Mouse (Mus musculus): ENCODE data around the gene Ly6g6e. TPM values are rescaled to one million over a fixed set of nuclear protein-coding genes. Genes with fewer than 3 reads are reported as not detected.

The Ly6g6e gene
- polyA plus RNA-seq, 1 experiment from 2014 or later = 0.18 TPM

- Histone ChIP-seq H3K27ac (no peak overlapping the region), H3K9me3 (no peaks in the 10 kb centered on the region), H3K4me1 (peaks cover 25% of the 10 kb centered on the region), H3K27me3 (ENCODE audit: insufficient read depth, poor library complexity, severe bottlenecking) (peaks cover 64% of the 10 kb centered on the region), H3K4me3 (no peak overlapping the region), H3K36me3 (0 out of 2 replicates have a peak, but pooled peaks cover under 1% of the 10 kb centered on the region)
- DNase-seq (ENCODE audit: low spot score) = no peak
- 77% methylated on average over 17 of the region's 17 CpGs for WGBS
These were observed 8.3 kb upstream of the Ly6g6e start for GRCm38 (mm10) chr17:35068213-35068914.

GRCm38 (mm10) chr17:35070556-35071229 is 6.0 kb upstream of the Ly6g6e start:
- H3K9me3 ChIP-seq = no peaks in the 10 kb centered on the region
- H3K4me1 ChIP-seq = peaks cover 14% of the 10 kb centered on the region
- 43% methylated on average over 6 of the region's 6 CpGs for WGBS
- DNase-seq (ENCODE audit: low spot score) = no peak
- H3K36me3 ChIP-seq = no peaks in the 10 kb centered on the region
- no peak overlapping the region for H3K27ac ChIP-seq
- H3K27me3 ChIP-seq (ENCODE audit: insufficient read depth, poor library complexity, severe bottlenecking) = peaks cover 49% of the 10 kb centered on the region
- no peak overlapping the region for H3K4me3 ChIP-seq

GRCm38 (mm10) chr17:35071454-35071853 is 5.2 kb upstream of the Ly6g6e start:
- Histone ChIP-seq H3K27ac (no peak overlapping the region), H3K27me3 (ENCODE audit: insufficient read depth, poor library complexity, severe bottlenecking) (peaks cover 41% of the 10 kb centered on the region), H3K9me3 (no peaks in the 10 kb centered on the region), H3K4me3 (no peak overlapping the region), H3K4me1 (peaks cover 15% of the 10 kb centered on the region), H3K36me3 (no peaks in the 10 kb centered on the region)
- DNase-seq (ENCODE audit: low spot score) = no peak
- WGBS = 75% methylated on average over 9 of the region's 9 CpGs

- H3K27me3 ChIP-seq (ENCODE audit: insufficient read depth, poor library complexity, severe bottlenecking) = peaks cover 21% of the 10 kb centered on the region
- no peaks in the 10 kb centered on the region for H3K9me3 ChIP-seq
- peaks cover 34% of the 10 kb centered on the region for H3K4me1 ChIP-seq
- 0 out of 2 replicates have a peak overlapping the region, but pooled peaks have one; percentile 29 for H3K27ac ChIP-seq
- WGBS = 48% methylated on average over 17 of the region's 17 CpGs
- no peaks in the 10 kb centered on the region for H3K36me3 ChIP-seq
- no peak for DNase-seq (ENCODE audit: low spot score)
- H3K4me3 ChIP-seq = 0 out of 2 replicates have a peak overlapping the region, but pooled peaks have one; percentile 3
These were observed 2.6 kb upstream of the Ly6g6e start for GRCm38 (mm10) chr17:35074097-35074496.

GRCm38 (mm10) chr17:35077285-35077684 is 583 bp downstream of the Ly6g6e start:
- no peak for DNase-seq (ENCODE audit: low spot score)
- H3K4me3 ChIP-seq = peak overlapping the region; percentile 52
- H3K36me3 ChIP-seq = no peaks in the 10 kb centered on the region
- H3K4me1 ChIP-seq = peaks cover 50% of the 10 kb centered on the region
- H3K27ac ChIP-seq = peak overlapping the region; percentile 78
- H3K9me3 ChIP-seq = no peaks in the 10 kb centered on the region
- 31% methylated on average over 2 of the region's 2 CpGs for WGBS
- H3K27me3 ChIP-seq (ENCODE audit: insufficient read depth, poor library complexity, severe bottlenecking) = peaks cover 18% of the 10 kb centered on the region

- peak; percentile 84 for DNase-seq (ENCODE audit: low spot score)
- Histone ChIP-seq H3K27me3 (ENCODE audit: insufficient read depth, poor library complexity, severe bottlenecking) (peaks cover 18% of the 10 kb centered on the region), H3K9me3 (no peaks in the 10 kb centered on the region), H3K4me3 (peak within 1 kb of the TSS; percentile 52), H3K27ac (peak within 1 kb of the TSS; percentile 78), H3K36me3 (no peaks in the 10 kb centered on the region), H3K4me1 (peaks cover 50% of the 10 kb centered on the region)
- 16% methylated on average over 14 of the region's 14 CpGs for WGBS
These were observed 1.1 kb downstream of the Ly6g6e start, which contains the start of gene Ly6g6d for GRCm38 (mm10) chr17:35077786-35078233. TSS of gene Ly6g6d (minus strand) at chr17:35078065.

- H3K4me3 ChIP-seq = peak overlapping the region; percentile 37; the same call in 1 of the 2 replicates
- H3K4me1 ChIP-seq = peaks cover 43% of the 10 kb centered on the region
- no peaks in the 10 kb centered on the region for H3K9me3 ChIP-seq
- 11% methylated on average over 9 of the region's 9 CpGs for WGBS
- no peaks in the 10 kb centered on the region for H3K36me3 ChIP-seq
- peak; percentile 86 for DNase-seq (ENCODE audit: low spot score)
- peaks cover 11% of the 10 kb centered on the region for H3K27me3 ChIP-seq (ENCODE audit: insufficient read depth, poor library complexity, severe bottlenecking)
- H3K27ac ChIP-seq = peak overlapping the region; percentile 6; the same call in 1 of the 2 replicates
These were observed 3.1 kb downstream of the Ly6g6e start for GRCm38 (mm10) chr17:35079778-35080177.

GRCm38 (mm10) chr17:35080248-35080647 is 3.5 kb downstream of the Ly6g6e start:
- peak overlapping the region; percentile 37; the same call in 1 of the 2 replicates for H3K4me3 ChIP-seq
- WGBS = 40% methylated on average over 6 of the region's 6 CpGs
- DNase-seq (ENCODE audit: low spot score) = no peak

GRCm38 (mm10) chr17:35080710-35081109 is 4.0 kb downstream of the Ly6g6e start:
- no peak overlapping the region for H3K27ac ChIP-seq
- H3K4me1 ChIP-seq = peaks cover 43% of the 10 kb centered on the region
- H3K9me3 ChIP-seq = no peaks in the 10 kb centered on the region
- no peak overlapping the region for H3K4me3 ChIP-seq
- H3K27me3 ChIP-seq (ENCODE audit: insufficient read depth, poor library complexity, severe bottlenecking) = peaks cover 11% of the 10 kb centered on the region
- no peak for DNase-seq (ENCODE audit: low spot score)
- WGBS = 78% methylated on average over 4 of the region's 4 CpGs
- no peaks in the 10 kb centered on the region for H3K36me3 ChIP-seq

More at GRCm38 (mm10) chr17:35080248-35080647, 3.5 kb downstream of the Ly6g6e start:
- H3K27ac ChIP-seq = peak overlapping the region; percentile 6; the same call in 1 of the 2 replicates
- peaks cover 43% of the 10 kb centered on the region for H3K4me1 ChIP-seq
- peaks cover 11% of the 10 kb centered on the region for H3K27me3 ChIP-seq (ENCODE audit: insufficient read depth, poor library complexity, severe bottlenecking)
- H3K36me3 ChIP-seq = no peaks in the 10 kb centered on the region
- H3K9me3 ChIP-seq = no peaks in the 10 kb centered on the region

GRCm38 (mm10) chr17:35082841-35083576 is 6.3 kb downstream of the Ly6g6e start:
- DNase-seq (ENCODE audit: low spot score) = no peak
- Histone ChIP-seq H3K4me3 (no peak overlapping the region), H3K36me3 (no peaks in the 10 kb centered on the region), H3K9me3 (no peaks in the 10 kb centered on the region), H3K27me3 (ENCODE audit: insufficient read depth, poor library complexity, severe bottlenecking) (peaks cover 4% of the 10 kb centered on the region), H3K4me1 (peaks cover 22% of the 10 kb centered on the region), H3K27ac (no peak overlapping the region)
- WGBS = 81% methylated on average over 16 of the region's 16 CpGs

GRCm38 (mm10) chr17:35083929-35084497 is 7.3 kb downstream of the Ly6g6e start:
- peaks cover 4% of the 10 kb centered on the region for H3K27me3 ChIP-seq (ENCODE audit: insufficient read depth, poor library complexity, severe bottlenecking)
- no peaks in the 10 kb centered on the region for H3K36me3 ChIP-seq
- no peak overlapping the region for H3K4me3 ChIP-seq
- WGBS = 64% methylated on average over 3 of the region's 3 CpGs
- no peak for DNase-seq (ENCODE audit: low spot score)
- H3K4me1 ChIP-seq = peaks cover 19% of the 10 kb centered on the region
- no peak overlapping the region for H3K27ac ChIP-seq
- H3K9me3 ChIP-seq = no peaks in the 10 kb centered on the region

- Histone ChIP-seq H3K4me3 (no peak within 1 kb of the TSS), H3K27me3 (ENCODE audit: insufficient read depth, poor library complexity, severe bottlenecking) (peaks cover 4% of the 10 kb centered on the region), H3K36me3 (no peaks in the 10 kb centered on the region), H3K4me1 (peaks cover 17% of the 10 kb centered on the region), H3K9me3 (no peaks in the 10 kb centered on the region), H3K27ac (no peak within 1 kb of the TSS)
- DNase-seq (ENCODE audit: low spot score) = no peak
- 61% methylated on average over 7 of the region's 7 CpGs for WGBS
These were observed 8.6 kb downstream of the Ly6g6e start, which contains the start of gene Ly6g6f for GRCm38 (mm10) chr17:35085208-35085865. TSS of gene Ly6g6f (minus strand) at chr17:35085610.

All from heart, embryonic 10.5 days (tissue).